Mouse (Mus musculus): ENCODE data around the gene Tlnrd1.

GRCm38 (mm10) chr7:83869839-83870543 is 14.1 kb downstream of the Tlnrd1 start:
- no peak for TF ChIP-seq POLR2A (IDR thresholded peaks at IDR 0.05; ENCODE audit: control insufficient read depth, extremely low read depth, insufficient read depth, low read length, poor library complexity)
- TF ChIP-seq CTCF (IDR thresholded peaks at IDR 0.05; ENCODE audit: borderline replicate concordance, control insufficient read depth, extremely low read depth, insufficient read depth, low read length, poor library complexity): no peak
